8 mouse cellular contexts compared by ENCODE assay signal in genomic region chr19:45436019-45436418, GRCm38 (mm10).
DNase-seq lines count a peak whose midpoint lies in the region; TF ChIP-seq lines count a peak whose summit lies in the region.
"Not testable (repeated sequence)": the region's sequence is repeated elsewhere in the genome, so short reads cannot be mapped to it uniquely, and the experiment has no call there.

No protein-coding gene starts in this region.

- intact Hi-C loops in left cerebral cortex, postnatal 36 days (cut with DNase I) = loop anchor here (2.0 to 5.0 kb wide), 2 partner anchors 134 to 215 kb away; no protein-coding TSS in a partner anchor

- not testable (repeated sequence) for H3K27ac ChIP-seq in midbrain, embryonic 10.5 days (replicated peaks)

- not testable (repeated sequence) for H3K27me3 ChIP-seq in C2C12 (ENCODE audit: control insufficient read depth, insufficient read depth, insufficient read length)
- H3K27me3 ChIP-seq in midbrain, embryonic 10.5 days (ENCODE audit: low read depth, poor library complexity, severe bottlenecking) = peaks cover 30% of the 10 kb centered on the region

- not testable (repeated sequence) for H3ac ChIP-seq in C2C12 (ENCODE audit: control insufficient read depth, insufficient read length, low read depth)

- H3K9me3 ChIP-seq in midbrain, embryonic 10.5 days (replicated peaks) = not testable (repeated sequence)

- H3K4me1 ChIP-seq in midbrain, embryonic 10.5 days = not testable (repeated sequence)

- H3K79me2 ChIP-seq in C2C12 (ENCODE audit: control insufficient read depth, insufficient read depth) = not testable (repeated sequence)

- H3K36me3 ChIP-seq in C2C12 (ENCODE audit: control insufficient read depth, insufficient read depth); midbrain, embryonic 10.5 days: not testable (repeated sequence)

- H3K4me3 ChIP-seq in C2C12 (ENCODE audit: insufficient read depth, poor library complexity, severe bottlenecking); midbrain, embryonic 10.5 days: not testable (repeated sequence)

- H3K79me3 ChIP-seq in C2C12 (ENCODE audit: low read depth) = not testable (repeated sequence)

- DNase-seq in adrenal gland, postnatal 14 days = peak; percentile 74
- DNase-seq in embryo, embryonic 9.5 days (ENCODE audit: extremely low spot score) = peak; percentile 71
- DNase-seq in heart, adult 18-20 months = peak; percentile 85 to 89
- peak; percentile 67 for DNase-seq in kidney, adult 11 months
- DNase-seq in left cerebral cortex, postnatal 36 days (ENCODE audit: low spot score in 2 of 2) = peak; percentile 52 to 75
- peak; percentile 48 for DNase-seq in midbrain, embryonic 10.5 days (ENCODE audit: low spot score)
- peak; percentile 55 to 79 for DNase-seq in spleen, postnatal 10 days (ENCODE audit: low spot score in 2 of 2)

- TF ChIP-seq CTCF in C2C12 (IDR thresholded peaks at IDR 0.05; ENCODE audit: control insufficient read depth, insufficient read depth, insufficient read length) = peak; percentile 17

TF ChIP-seq in C2C12, 6 proteins besides CTCF, POLR2A, EP300 and RAD21:
- peak; percentile 60 for TF ChIP-seq USF1 (IDR thresholded peaks at IDR 0.05; ENCODE audit: low read depth)
